Mouse (Mus musculus): ENCODE results near the gene Gm10272. TPM values are rescaled to one million over a fixed set of nuclear protein-coding genes. Genes with fewer than 3 reads are reported as not detected.
"Not testable (repeated sequence)": the region's sequence is repeated elsewhere in the genome, so short reads cannot be mapped to it uniquely, and the experiment has no call there.

The Gm10272 gene
- total RNA-seq (2021) = not detected
- long read RNA-seq, experiment 1 = 0 reads
- long read RNA-seq, experiment 2 = 0 reads

GRCm38 (mm10) chr10:77706326-77706725 lies at the start of gene Gm10272:
TSS of gene Gm10272 (plus strand) at chr10:77706626.
- no peak for DNase-seq
- intact Hi-C loops (cut with DNase I; ENCODE audit: low total_unique reads) = no loop called here

DNA sequence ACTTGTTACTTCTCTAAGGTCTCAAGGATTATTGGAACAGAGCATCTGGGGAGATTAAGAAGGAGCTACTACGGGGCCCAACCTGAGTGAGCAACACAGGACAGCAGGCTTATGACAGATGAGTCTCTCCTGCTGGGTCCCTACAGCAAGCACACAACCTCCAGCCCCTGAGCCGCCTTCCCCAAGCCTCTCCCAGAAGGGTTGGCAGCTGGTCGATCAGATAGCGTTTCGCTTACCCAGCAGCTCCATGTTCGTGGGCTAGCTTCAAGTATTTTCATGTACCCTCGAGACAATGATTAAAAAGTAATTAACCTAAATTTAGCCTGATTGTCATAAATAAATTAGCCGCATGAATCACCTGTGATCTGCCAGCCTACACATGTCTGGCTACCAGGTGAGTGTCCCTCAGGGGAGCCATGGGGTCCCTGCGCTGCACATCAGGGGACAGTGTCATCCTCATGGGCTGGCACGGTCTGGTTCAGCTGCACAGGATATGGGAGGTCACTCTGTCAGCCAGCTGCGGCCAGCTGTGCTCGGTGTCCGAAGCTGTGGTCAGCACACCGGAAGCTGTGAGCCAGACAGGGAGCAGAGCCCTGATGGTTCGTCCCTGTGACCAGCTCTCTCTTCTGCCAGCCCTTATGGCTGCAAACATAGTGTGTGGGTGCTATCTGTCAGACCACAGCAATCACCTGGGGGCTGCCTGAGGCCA lies 48.0 kb upstream of the Gm10272 start:
- intact Hi-C loops (cut with DNase I; ENCODE audit: low total_unique reads) = no loop called here
- no peak for DNase-seq

- intact Hi-C loops (cut with DNase I; ENCODE audit: low total_unique reads) = no loop called here
- DNase-seq = no peak
Measured at GRCm38 (mm10) chr10:77663949-77664665, 42.3 kb upstream of the Gm10272 start.

DNA sequence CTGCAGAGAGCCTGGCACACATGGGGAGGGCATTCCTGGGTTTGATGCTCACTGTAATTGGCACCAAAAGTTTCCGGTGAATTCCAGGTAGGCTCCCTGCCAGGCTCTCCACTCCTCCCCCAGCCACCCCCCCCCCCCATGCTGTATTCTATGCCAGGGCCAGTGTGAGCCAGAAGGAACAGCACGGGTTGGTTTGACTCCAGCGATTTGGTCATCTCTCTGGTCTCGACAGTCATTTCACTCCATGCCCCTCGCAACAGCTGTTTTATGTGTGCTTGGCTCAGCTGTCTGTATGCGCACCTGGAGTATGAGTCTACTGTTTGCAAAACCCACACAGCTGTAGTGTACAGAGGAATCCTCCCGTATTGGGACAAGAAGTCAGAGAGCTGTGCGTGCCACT lies 40.1 kb upstream of the Gm10272 start:
- intact Hi-C loops (cut with DNase I; ENCODE audit: low total_unique reads) = no loop called here
- DNase-seq = no peak

DNA sequence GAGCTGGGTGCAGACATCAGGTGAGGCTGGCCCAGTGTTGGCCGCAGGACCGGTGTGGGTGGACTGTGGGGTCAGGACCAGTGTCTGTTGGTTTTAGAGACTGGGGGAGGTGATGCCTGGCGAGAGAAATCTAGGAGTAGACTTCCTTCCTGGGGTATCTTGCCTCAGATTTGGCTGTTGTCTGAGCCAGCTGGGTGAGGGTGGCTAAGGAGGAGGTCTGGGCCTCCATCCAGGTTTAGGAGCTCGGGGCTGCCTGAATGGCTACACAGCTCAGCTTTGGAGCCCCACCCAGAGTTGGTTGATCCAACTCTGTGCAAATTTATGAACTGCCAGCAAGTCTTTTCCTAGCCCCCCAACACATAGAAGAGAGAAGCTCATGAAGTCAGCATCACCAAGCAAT lies 39.0 kb upstream of the Gm10272 start:
- intact Hi-C loops (cut with DNase I; ENCODE audit: low total_unique reads) = no loop called here
- no peak for DNase-seq

DNA sequence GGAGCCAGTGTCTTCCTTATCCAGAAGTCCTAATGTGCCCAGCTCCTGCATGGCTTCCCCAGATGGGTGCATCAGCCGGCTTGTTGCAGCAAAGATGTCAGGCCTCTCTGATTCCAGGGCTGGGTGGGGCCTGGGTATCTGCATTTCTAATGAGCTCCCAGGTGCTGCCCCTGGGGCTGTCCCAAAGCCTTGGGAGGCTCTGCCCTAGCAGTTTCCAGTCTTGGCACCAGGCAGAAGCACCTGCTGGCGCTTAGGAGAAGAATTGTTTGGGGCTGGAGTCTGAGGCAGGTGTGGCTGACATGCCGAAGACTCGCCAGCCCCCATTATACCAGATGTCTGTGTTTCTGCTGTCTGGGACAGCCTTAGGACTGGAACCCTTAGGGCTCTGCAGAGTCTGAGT lies 35.7 kb upstream of the Gm10272 start:
- DNase-seq = no peak
- intact Hi-C loops (cut with DNase I; ENCODE audit: low total_unique reads) = no loop called here

DNA sequence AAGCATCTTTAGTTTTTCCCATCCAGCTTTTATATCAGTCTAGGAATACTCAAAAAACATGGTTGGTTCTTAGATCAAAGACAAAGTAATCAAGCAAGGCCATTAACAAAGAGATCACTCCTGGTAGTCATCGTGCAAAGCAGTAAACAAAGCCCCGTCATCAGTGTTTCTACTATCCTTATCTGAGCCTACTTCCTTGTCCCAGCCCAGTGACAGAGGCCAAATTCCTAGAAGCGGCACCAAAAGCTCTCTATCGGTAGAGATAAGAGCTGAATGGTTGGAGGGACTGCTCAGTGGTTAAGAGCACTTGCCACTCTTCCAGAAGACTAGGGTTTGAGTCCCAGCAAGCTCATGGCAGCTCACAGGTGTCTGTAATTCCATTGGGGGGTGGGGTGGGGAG lies 34.9 kb upstream of the Gm10272 start:
- intact Hi-C loops (cut with DNase I; ENCODE audit: low total_unique reads) = no loop called here
- no peak for DNase-seq

GRCm38 (mm10) chr10:77673765-77674164 lies 32.7 kb upstream of the Gm10272 start:
- intact Hi-C loops (cut with DNase I; ENCODE audit: low total_unique reads) = no loop called here
- DNase-seq = no peak

DNA sequence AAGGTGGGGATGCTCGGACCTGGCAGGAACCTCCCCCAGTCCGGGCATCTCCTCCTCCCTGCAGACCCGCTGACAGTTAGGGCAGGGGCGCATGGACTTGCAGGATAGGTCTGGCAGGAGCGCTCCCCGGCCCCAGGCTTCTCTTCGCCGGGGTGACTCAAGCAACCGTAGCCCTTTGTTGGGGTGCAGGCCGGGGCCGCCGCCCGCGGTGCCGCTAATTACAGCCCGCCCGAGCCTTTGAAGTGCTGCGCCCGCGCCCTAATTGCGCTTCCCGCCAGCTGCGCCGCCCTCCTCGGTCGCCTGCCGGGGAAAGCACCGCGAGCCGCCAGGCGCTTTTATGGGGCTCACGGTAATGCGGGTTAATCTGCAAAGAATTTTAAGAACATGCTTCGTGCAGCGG lies 28.9 kb upstream of the Gm10272 start:
- intact Hi-C loops (cut with DNase I; ENCODE audit: low total_unique reads) = no loop called here

DNA sequence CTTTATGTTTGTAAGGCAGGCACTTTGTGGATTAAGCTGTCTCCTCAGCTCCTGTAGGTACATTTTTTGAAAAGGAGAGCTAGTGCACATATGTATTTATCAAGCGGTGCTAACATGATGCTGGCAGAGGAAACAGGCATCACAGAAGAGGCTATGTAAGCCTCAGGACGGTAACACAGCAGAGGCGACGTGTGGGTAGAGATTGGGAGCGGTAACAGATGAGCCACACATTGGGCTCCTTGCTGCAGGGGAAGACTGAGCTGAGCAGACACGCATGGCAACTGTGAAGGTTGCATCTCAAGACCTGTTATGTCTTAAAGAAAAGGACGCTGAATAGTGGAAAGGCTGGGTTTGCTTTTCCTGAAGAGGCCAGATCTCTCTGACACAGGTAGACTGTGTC lies 23.4 kb upstream of the Gm10272 start:
- DNase-seq = no peak
- intact Hi-C loops (cut with DNase I; ENCODE audit: low total_unique reads) = no loop called here

More for the DNA sequence above, 28.9 kb upstream of the Gm10272 start:
- no peak for DNase-seq

GRCm38 (mm10) chr10:77684181-77684580 lies 22.2 kb upstream of the Gm10272 start:
- DNase-seq = no peak
- intact Hi-C loops (cut with DNase I; ENCODE audit: low total_unique reads) = no loop called here

DNA sequence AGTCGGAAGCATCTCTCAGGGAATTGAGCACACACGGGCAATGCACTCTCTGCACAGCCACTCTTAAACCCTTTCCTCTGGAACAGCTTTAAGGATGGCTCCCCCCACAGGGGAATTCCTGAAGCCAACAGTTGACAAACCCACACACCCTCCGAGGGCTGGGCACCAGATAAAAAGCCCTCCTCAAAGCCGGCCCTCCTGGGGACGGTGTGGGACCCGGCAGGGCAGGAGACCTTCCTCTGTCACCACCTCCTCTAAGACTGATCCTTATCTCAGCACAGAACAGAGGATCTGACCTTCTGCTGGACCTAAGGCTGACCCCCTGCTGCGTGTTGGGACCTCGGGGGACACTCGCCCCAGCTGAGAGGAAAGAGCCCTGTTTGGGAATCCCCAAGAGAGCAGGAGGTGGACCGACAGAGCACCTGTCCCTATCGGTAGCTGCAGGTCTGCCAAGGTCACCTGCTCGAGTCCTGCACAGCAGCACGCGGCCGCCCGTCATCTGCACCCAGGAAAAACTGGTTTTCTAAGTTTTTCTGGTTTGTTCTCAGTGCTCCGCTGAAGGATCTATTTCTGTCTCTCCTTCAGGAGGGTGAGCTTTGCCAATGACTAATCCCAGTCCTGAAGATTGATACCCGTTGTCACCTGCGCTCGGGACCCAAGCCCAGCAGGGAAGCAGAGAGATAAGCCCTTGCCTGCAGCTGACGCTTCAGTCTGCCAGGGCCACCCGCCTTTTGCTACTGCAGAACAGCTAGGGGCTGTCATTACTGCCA lies 20.3 kb upstream of the Gm10272 start, which contains the start of gene Tspear:
Tspear (plus strand) TSS at position 675 of the 770 bp plus-strand sequence.
- DNase-seq = no peak
- intact Hi-C loops (cut with DNase I; ENCODE audit: low total_unique reads) = no loop called here

DNA sequence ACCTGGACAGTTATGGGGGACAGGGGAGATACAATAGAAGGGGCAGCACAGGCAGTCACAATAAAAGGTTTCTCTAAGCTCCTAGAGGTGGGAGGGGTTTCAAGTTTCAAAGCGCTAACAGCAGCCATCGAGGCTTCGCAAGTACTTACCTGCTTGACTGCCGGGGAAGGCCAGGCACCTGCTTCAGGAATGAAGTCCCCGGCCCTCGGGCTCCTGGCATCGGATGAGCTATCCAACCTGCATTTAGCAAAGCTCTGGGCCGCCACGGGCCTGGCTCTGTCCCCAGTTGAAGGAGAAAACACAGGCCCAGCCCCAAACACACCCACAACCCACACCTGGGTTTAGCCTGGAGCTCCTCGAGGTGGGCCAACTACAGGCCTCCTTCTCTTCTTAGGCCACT lies 19.4 kb upstream of the Gm10272 start:
- no peak for DNase-seq
- intact Hi-C loops (cut with DNase I; ENCODE audit: low total_unique reads) = no loop called here

DNA sequence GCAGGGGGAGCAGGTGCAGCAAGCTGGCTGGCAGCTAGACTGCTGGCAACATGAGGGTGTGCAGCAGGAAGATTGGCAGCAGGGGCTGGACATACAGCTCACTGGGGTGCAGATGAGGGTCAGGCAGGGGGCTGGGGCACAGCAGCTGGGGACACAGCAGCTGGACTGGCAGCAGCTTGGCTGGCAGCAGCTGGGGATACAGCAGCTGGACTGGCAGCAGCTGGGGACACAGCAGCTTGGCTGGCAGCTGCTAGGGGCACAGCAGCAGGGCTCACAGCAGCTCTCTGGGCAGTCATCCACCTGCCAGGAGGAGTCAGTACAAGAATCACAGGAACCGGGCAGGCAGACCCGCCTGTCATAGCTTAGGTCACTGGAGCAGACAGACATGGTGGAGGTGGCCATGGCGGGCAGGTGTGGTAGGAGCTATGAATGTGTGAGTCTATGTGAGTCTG lies 16.0 kb upstream of the Gm10272 start, which contains the start of gene Gm19402:
Gm19402 (minus strand) TSS at position 402 of the 452 bp plus-strand sequence.
- DNase-seq; intact Hi-C loops (cut with DNase I; ENCODE audit: low total_unique reads): not testable (repeated sequence)

- no peak for DNase-seq
- intact Hi-C loops (cut with DNase I; ENCODE audit: low total_unique reads) = no loop called here
Measured at GRCm38 (mm10) chr10:77697133-77697532, 9.3 kb upstream of the Gm10272 start, which contains the start of gene Gm9508. TSS of gene Gm9508 (minus strand) at chr10:77697233.

- intact Hi-C loops (cut with DNase I; ENCODE audit: low total_unique reads) = no loop called here
- no peak for DNase-seq
Measured at GRCm38 (mm10) chr10:77709831-77710230, 3.4 kb downstream of the Gm10272 start.

DNA sequence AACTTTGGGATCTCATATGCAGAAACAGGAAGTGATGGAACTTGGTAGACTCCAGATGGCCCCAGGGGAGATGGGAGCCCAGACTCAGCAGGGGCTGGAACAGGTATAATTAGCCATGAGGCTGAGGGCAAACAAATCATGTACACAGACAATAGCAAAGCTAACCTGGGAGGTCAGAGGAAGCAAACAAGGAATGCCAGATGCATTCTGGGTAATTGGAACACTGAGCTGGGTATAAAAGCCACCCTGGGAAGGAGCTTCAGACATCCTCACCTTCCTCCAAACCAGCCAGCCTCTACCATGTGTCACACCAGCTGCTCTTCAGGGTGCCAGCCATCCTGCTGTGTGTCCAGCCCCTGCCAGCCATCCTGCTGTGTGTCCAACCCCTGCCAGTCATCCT lies 4.7 kb downstream of the Gm10272 start, which contains the start of gene Gm10024:
Gm10024 (plus strand) TSS at position 301 of the 400 bp plus-strand sequence.
- intact Hi-C loops (cut with DNase I; ENCODE audit: low total_unique reads); DNase-seq: not testable (repeated sequence)

GRCm38 (mm10) chr10:77713734-77714133 lies 7.3 kb downstream of the Gm10272 start:
- intact Hi-C loops (cut with DNase I; ENCODE audit: low total_unique reads) = no loop called here
- no peak for DNase-seq

- no peak for DNase-seq
- intact Hi-C loops (cut with DNase I; ENCODE audit: low total_unique reads) = no loop called here
Measured at GRCm38 (mm10) chr10:77715507-77715906, 9.1 kb downstream of the Gm10272 start, which contains the start of gene Gm10142. TSS of gene Gm10142 (plus strand) at chr10:77715807.

DNA sequence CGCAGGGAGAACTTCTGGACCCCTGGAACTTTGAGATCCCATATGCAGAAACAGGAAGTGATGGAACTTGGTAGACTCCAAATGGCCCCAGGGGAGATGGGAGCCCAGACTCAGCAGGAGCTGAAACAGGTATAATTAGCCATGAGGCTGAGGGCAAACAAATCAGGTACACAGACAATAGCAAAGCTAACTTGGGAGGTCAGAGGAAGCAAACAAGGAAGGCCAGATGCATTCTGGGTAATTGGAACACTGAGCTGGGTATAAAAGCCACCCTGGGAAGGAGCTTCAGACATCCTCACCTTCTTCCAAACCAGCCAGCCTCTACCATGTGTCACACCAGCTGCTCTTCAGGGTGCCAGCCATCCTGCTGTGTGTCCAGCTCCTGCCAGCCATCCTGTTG lies 13.9 kb downstream of the Gm10272 start, which contains the start of gene Krtap12-1:
Krtap12-1 (plus strand) TSS at position 301 of the 400 bp plus-strand sequence.
- intact Hi-C loops (cut with DNase I; ENCODE audit: low total_unique reads) = not testable (repeated sequence)

More for the DNA sequence above, 13.9 kb downstream of the Gm10272 start, which contains the start of gene Krtap12-1:
- DNase-seq = not testable (repeated sequence)

Measured in gastrocnemius, postnatal 14 days (tissue).